Comparison of ENCODE assay signal across 8 mouse cellular contexts in the genomic region with DNA sequence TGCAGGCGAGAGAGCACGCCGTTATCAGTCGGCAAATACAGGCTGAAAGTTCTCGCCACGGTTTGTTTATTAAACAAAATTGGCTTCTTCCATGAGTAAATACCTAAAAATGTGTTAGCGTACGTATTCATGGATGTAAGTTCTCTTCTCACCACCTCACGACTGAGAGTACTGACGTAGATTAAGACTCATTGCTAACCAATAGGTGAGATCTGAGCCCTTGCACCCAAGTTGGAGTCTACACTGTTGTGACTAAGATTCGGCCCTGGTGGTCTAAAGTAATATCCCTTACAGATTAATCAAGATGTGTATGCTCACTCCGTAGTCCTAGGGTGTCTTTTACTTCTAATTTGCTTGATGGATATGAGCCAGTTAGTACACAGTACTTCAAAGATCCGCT. TPM values are rescaled to one million over a fixed set of nuclear protein-coding genes. Genes with fewer than 3 reads are reported as not detected.
DNase-seq lines count a peak whose midpoint lies in the region; ATAC-seq and TF ChIP-seq lines count a peak whose summit lies in the region.

No protein-coding gene starts in this region.

- H3K4me2 ChIP-seq in heart, postnatal 0 days (ENCODE audit: low read depth, low read length) = peak overlapping the region; percentile 84

- peaks cover 3% of the 10 kb centered on the region; the same call in 1 of the 2 replicates for H3K36me3 ChIP-seq in heart, postnatal 0 days (replicated peaks; ENCODE audit: control insufficient read depth, insufficient read depth, low read length)

- no peaks in the 10 kb centered on the region; the same call in 1 of the 2 replicates for H3K4me1 ChIP-seq in cerebellum, adult 2 months (ENCODE audit: control insufficient read depth, insufficient read depth, low read length)
- peaks cover 11% of the 10 kb centered on the region for H3K4me1 ChIP-seq in heart, postnatal 0 days (ENCODE audit: control insufficient read depth, insufficient read depth)

- peak overlapping the region; percentile 69 for H3K4me3 ChIP-seq in cerebellum, adult 2 months (replicated peaks; ENCODE audit: insufficient read depth, low read depth, low read length)
- peak overlapping the region; percentile 86 for H3K4me3 ChIP-seq in heart, postnatal 0 days (ENCODE audit: low read depth, low read length)

- TF ChIP-seq CTCF in cerebellum, adult 2 months (IDR thresholded peaks at IDR 0.05; ENCODE audit: borderline replicate concordance, insufficient read depth, low read depth, low read length) = no peak
- no peak for TF ChIP-seq CTCF in heart, postnatal 0 days (IDR thresholded peaks at IDR 0.05; ENCODE audit: low read depth)

- ATAC-seq in heart, postnatal 0 days (ENCODE audit: insufficient read depth, low read depth) = no peak

- no peaks in the 10 kb centered on the region for H3K27me3 ChIP-seq in cerebellum, adult 2 months (ENCODE audit: control insufficient read depth, insufficient read depth, low read length)
- no peaks in the 10 kb centered on the region for H3K27me3 ChIP-seq in heart, postnatal 0 days (ENCODE audit: control insufficient read depth, insufficient read depth, low read length)

- no peak for DNase-seq in cerebellum, adult 2 months
- DNase-seq in cerebellum, adult 11 months = no peak
- DNase-seq in 3134 (ENCODE audit: extremely low read depth, insufficient read length, low spot score) = peak; percentile 12
- DNase-seq in c-Kit-negative CD71-positive TER-119-positive erythroid progenitor cells, embryonic 14.5 days (ENCODE audit: low read depth, low spot score) = peak; percentile 47
- DNase-seq in heart, postnatal 0 days (ENCODE audit: low spot score) = peak; percentile 38
- DNase-seq in lung, postnatal 36 days = peak; percentile 7
- peak; percentile 17 for DNase-seq in telencephalon, adult 2 months (ENCODE audit: low read depth, low spot score)
- DNase-seq in right cerebral cortex, postnatal 14 days = no peak

- peak overlapping the region; percentile 95 for H3K9ac ChIP-seq in heart, postnatal 0 days (replicated peaks; ENCODE audit: low read depth, low read length)

- TF ChIP-seq EP300 in heart, postnatal 0 days (IDR thresholded peaks at IDR 0.05; ENCODE audit: low read depth) = no peak

- H3K9me3 ChIP-seq in heart, postnatal 0 days (replicated peaks; ENCODE audit: control insufficient read depth, low read length) = no peaks in the 10 kb centered on the region

- WGBS in cerebellum, adult 2 months = 6% methylated on average over 13 of the region's 13 CpGs
- 12% methylated on average over 13 of the region's 13 CpGs for WGBS in heart, postnatal 0 days

- H3K27ac ChIP-seq in cerebellum, adult 2 months (ENCODE audit: insufficient read depth, low read length) = peak overlapping the region; percentile 22; the same call in 1 of the 2 replicates
- H3K27ac ChIP-seq in heart, postnatal 0 days (ENCODE audit: low read depth) = peak overlapping the region; percentile 100

- no peak for TF ChIP-seq POLR2A in cerebellum, adult 2 months (IDR thresholded peaks at IDR 0.05; ENCODE audit: borderline replicate concordance, insufficient read depth, low read length)

RNA-seq across cellular contexts. Expression of gene Rnpc3, which starts 0.6 kb away (rescaled TPM):
- 38.2 and 38.8 TPM in 2 replicates for polyA plus RNA-seq in cerebellum, adult 2 months (2012; rRNA removed)
- 8.9 and 15.9 TPM in 2 replicates for total RNA-seq in heart, postnatal 0 days (2014; rRNA removed; ENCODE audit: low replicate concordance)
- 19.7 and 22.3 TPM in 2 replicates for polyA plus RNA-seq in heart, postnatal 0 days (2015; fragmentation: Nextera tagmentation; extraction: Ambion mirVana)

RNA-seq across cellular contexts. Expression of gene Amy1, which starts 24.1 kb away (rescaled TPM):
- 50.6 and 55.9 TPM in 2 replicates for polyA plus RNA-seq in cerebellum, adult 2 months (2012; rRNA removed)
- 0.38 and 0.43 TPM in 2 replicates for total RNA-seq in heart, postnatal 0 days (2014; rRNA removed; ENCODE audit: low replicate concordance)
- 2.3 and 2.9 TPM in 2 replicates for polyA plus RNA-seq in heart, postnatal 0 days (2015; fragmentation: Nextera tagmentation; extraction: Ambion mirVana)

Comparison
In these comparisons a context has a peak if more than half of its experiments do, and no peak if none do; other contexts are left out.
1. DNase-seq: peak in 3134 (single experiment), c-Kit-negative CD71-positive TER-119-positive erythroid progenitor cells, embryonic 14.5 days (single experiment), heart, postnatal 0 days (single experiment), lung, postnatal 36 days (single experiment) and telencephalon, adult 2 months (single experiment); none in cerebellum, adult 2 months (0 of 2), cerebellum, adult 11 months (single experiment) and right cerebral cortex, postnatal 14 days (single experiment).
2. RNA of gene Amy1, which starts 24.1 kb away (polyA plus RNA-seq): 50.6 to 55.9 TPM in cerebellum, adult 2 months; 2.3 to 2.9 TPM in heart, postnatal 0 days; every median in the first group is over 10 times any median in the second.